Mouse (Mus musculus) liver, adult 2 months (tissue): Measurements from ENCODE around the gene Bmx. TPM values are rescaled to one million over a fixed set of nuclear protein-coding genes. Genes with fewer than 3 reads are reported as not detected.
A peak's percentile ranks its signal among the peaks of the same experiment; 100 is the strongest.

Experiments
- DNase-seq: peaks from one replicate; pipeline ENCODE4 v3.0.0-alpha.2; 2011; ENCODE audit warnings: low read depth, low spot score; ENCODE audit errors: extremely low read depth
- H3K27ac ChIP-seq: fragments of 200-500 bp; replicated peaks from 2 replicates; pipeline ENCODE4 v1.5.1; 2012; ENCODE audit warnings: low read depth, mild to moderate bottlenecking, control low read depth, inconsistent platforms, low read length; ENCODE audit not compliant: insufficient read depth
- H3K27me3 ChIP-seq: fragments of 200-500 bp; 2 replicates; pipeline ENCODE4 v1.6.1; 2012; ENCODE audit warnings: mild to moderate bottlenecking, moderate library complexity, low read length, inconsistent platforms; ENCODE audit not compliant: control insufficient read depth, insufficient read depth
- H3K36me3 ChIP-seq: fragments of 200-500 bp; 2 replicates; pipeline ENCODE4 v1.6.1; 2012; ENCODE audit warnings: low read length, inconsistent platforms; ENCODE audit not compliant: control insufficient read depth, insufficient read depth
- H3K4me1 ChIP-seq: fragments of 200-500 bp; 2 replicates; pipeline ENCODE4 v1.6.1; 2011; ENCODE audit warnings: low read length; ENCODE audit not compliant: control insufficient read depth, insufficient read depth
- H3K4me3 ChIP-seq: fragments of 200-500 bp; 2 replicates; pipeline ENCODE4 v1.5.1; 2011; ENCODE audit warnings: low read depth, mild to moderate bottlenecking, control low read depth, low read length, moderate library complexity; ENCODE audit not compliant: insufficient read depth
- H3K79me2 ChIP-seq: fragments of 200-500 bp; 2 replicates; pipeline ENCODE4 v1.6.1; 2012; ENCODE audit warnings: inconsistent platforms, mild to moderate bottlenecking, low read length, moderate library complexity; ENCODE audit not compliant: control insufficient read depth, insufficient read depth
- H3K9ac ChIP-seq: fragments of 200-500 bp; 2 replicates; pipeline ENCODE4 v1.6.1; 2012; ENCODE audit warnings: low read depth, mild to moderate bottlenecking, control low read depth, inconsistent platforms, low read length
- CTCF ChIP-seq: fragments of 200-500 bp; IDR thresholded peaks from 2 replicates; pipeline ENCODE4 v1.5.1; 2011; ENCODE audit warnings: low read depth, low read length, control low read depth
- POLR2A ChIP-seq: fragments of 200-500 bp; IDR thresholded peaks from 2 replicates; pipeline ENCODE4 v1.6.1; 2011; ENCODE audit warnings: low read length, control low read depth; ENCODE audit not compliant: insufficient read depth; ENCODE audit errors: extremely low read depth
- WGBS: fragments of 180-500 bp; shearing (Covaris S2); methylation state at CpG from one replicate; pipeline ENCODE4 v1.1.7; 2018; 5-methylcytosine and 5-hydroxymethylcytosine counted together
- polyA plus RNA-seq: library from polyadenylated mRNA; depleted of rRNA; stranded (reverse); fragments of >200 nt; gene quantifications from 2 replicates; pipeline ENCODE4 v1.2.3, GENCODE M21; 2012; rRNA removed
- total RNA-seq: library from RNA; depleted of rRNA; stranded (reverse); fragments of >200 nt; gene quantifications from 2 replicates; pipeline ENCODE4 v1.2.3, GENCODE M21; 2014; rRNA removed

Gene Bmx
- total and polyA plus RNA-seq, 2 experiments = 0.28 TPM; not detected in 1

DNA sequence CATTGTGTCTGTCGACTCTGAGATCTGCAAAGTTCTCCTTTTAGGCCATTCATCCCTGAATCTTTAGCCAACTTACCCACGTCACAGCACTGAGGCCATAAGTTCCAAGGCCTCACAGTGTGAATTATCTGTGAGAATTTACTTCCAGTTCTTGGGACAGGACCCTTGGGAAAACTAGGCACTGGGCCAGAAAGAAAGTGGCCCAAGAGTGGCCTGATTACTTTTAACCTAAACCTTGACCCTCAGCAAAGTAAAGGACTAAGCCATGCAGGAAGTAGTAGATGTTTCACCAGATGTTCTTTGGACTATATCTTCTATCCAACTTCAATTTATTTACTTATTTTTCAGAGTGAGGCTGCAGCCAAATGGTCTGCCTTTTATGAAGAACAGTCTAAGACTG is 105.3 kb downstream of the Bmx start:
- DNase-seq = no peak

DNA sequence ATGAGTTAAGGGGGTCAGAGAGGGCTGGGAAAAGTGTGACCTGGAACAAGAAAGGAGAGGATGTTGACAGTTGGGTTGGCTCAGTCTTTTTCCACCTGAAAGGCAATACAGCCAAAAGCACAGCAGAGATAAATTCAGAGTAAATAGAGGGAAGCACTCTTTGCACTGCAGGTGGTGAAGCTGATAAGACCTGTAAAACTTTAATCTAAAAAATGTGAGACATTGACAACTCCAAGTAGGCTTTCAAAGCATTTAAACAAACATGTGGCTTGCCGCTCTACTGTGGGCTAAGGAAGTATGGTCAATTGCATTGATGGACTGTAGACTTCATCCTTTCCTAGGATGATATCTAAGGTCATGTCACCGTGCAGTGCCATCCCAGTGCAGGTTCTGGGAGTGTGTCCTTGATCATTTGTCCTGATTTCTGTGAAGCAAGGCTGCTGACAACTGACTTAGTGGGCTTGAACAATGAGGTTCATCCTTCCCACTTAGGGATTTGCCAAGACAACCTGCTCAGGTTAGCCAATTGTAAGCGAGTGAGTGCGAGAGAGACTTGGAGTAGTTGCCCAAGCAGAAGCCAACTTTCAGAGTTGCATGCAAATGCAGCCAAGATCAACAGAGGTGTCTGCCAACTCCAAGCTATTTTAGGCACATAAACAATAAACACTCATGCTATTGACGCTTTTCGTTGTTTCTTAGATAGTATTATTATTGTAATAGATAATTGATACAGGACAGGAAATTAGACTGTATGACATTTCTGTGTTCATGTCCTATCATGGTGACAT is 112.3 kb downstream of the Bmx start:
- Histone ChIP-seq H3K36me3 (no peaks in the 10 kb centered on the region), H3K27ac (no peak overlapping the region), H3K79me2 (no peaks in the 10 kb centered on the region), H3K4me1 (peaks cover 3% of the 10 kb centered on the region), H3K27me3 (no peaks in the 10 kb centered on the region), H3K9ac (no peak overlapping the region), H3K4me3 (no peak overlapping the region)
- WGBS = 19% methylated on average over 6 of the region's 6 CpGs
- DNase-seq = peak; percentile 72
- no peak for TF ChIP-seq CTCF
- TF ChIP-seq POLR2A = no peak

More for the DNA sequence above, 105.3 kb downstream of the Bmx start:
- 68% methylated on average over 2 of the region's 2 CpGs for WGBS
- no peak for TF ChIP-seq CTCF
- TF ChIP-seq POLR2A = no peak
- Histone ChIP-seq H3K27ac (no peak overlapping the region), H3K36me3 (no peaks in the 10 kb centered on the region), H3K27me3 (no peaks in the 10 kb centered on the region), H3K79me2 (no peaks in the 10 kb centered on the region), H3K4me1 (no peaks in the 10 kb centered on the region), H3K4me3 (no peak overlapping the region), H3K9ac (no peak overlapping the region)

Other genes with a start within 250 kb of the Bmx start
- gene Car5b, start 230.2 kb downstream of the Bmx start, total RNA-seq = 2.1 and 2.9 TPM in 2 replicates
- gene Car5b, start 230.2 kb downstream of the Bmx start, polyA plus RNA-seq = 0.91 and 1.2 TPM in 2 replicates
- 0.83 and 1.3 TPM in 2 replicates for gene Siah1b, start 181.7 kb downstream of the Bmx start, total RNA-seq
- gene Siah1b, start 181.7 kb downstream of the Bmx start, polyA plus RNA-seq = 2.0 and 2.2 TPM in 2 replicates
- 0.40 TPM in 1 of 2 replicates, not detected in the other for gene Cltrn, start 169.4 kb downstream of the Bmx start, total RNA-seq
- not detected in 2 replicates for gene Cltrn, start 169.4 kb downstream of the Bmx start, polyA plus RNA-seq
- gene Ace2, start 118.9 kb downstream of the Bmx start, total RNA-seq = 0.18 and 0.47 TPM in 2 replicates
- 0.10 and 0.23 TPM in 2 replicates for gene Ace2, start 118.9 kb downstream of the Bmx start, polyA plus RNA-seq
- gene Pir, start 11.2 kb upstream of the Bmx start, total RNA-seq = 17.6 and 24.6 TPM in 2 replicates
- 16.0 and 16.3 TPM in 2 replicates for gene Pir, start 11.2 kb upstream of the Bmx start, polyA plus RNA-seq
- 1.0 TPM in 2 replicates for gene Vegfd, start 115.2 kb upstream of the Bmx start, total RNA-seq
- 0.51 and 1.2 TPM in 2 replicates for gene Vegfd, start 115.2 kb upstream of the Bmx start, polyA plus RNA-seq
- gene Piga, start 161.6 kb upstream of the Bmx start, total RNA-seq = 3.3 and 3.6 TPM in 2 replicates
- 1.7 and 2.0 TPM in 2 replicates for gene Piga, start 161.6 kb upstream of the Bmx start, polyA plus RNA-seq
- gene Asb11, start 178.8 kb upstream of the Bmx start, total RNA-seq = 0.09 TPM in 1 of 2 replicates, not detected in the other
- gene Asb11, start 178.8 kb upstream of the Bmx start, polyA plus RNA-seq = not detected in 2 replicates
- not detected in 2 replicates for gene Asb9, start 248.1 kb upstream of the Bmx start, total RNA-seq
- not detected in 2 replicates for gene Asb9, start 248.1 kb upstream of the Bmx start, polyA plus RNA-seq